16 mouse cellular contexts compared by ENCODE assay signal in the genomic region with DNA sequence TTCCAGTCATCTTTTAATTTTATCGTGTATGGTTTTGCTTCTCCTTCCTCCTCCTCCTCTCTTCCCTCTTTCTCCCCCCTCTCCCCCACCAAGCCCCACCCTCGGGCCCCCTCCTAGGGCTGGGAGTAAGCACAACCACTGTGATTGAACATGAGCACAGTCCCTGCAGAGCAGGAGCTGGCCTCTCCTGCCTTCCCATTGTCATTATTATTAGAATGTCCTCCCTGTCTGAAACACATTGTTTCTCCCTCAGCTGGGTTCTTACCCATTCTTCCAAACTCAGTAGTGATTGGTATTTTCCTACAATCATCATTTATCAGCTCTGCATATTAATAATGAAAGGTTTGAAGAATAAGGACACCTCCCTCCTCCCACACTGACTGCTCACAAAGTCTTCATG.
"Had no signal": no experiment of that assay in that cellular context is flagged by ENCODE, and none has a peak within 500 bp of the region (broad histone marks: within the 10 kb centered on the region; RNA-seq: fewer than 3 reads in every experiment).

No protein-coding gene starts in this region.

- H3K4me1 ChIP-seq: limb, embryonic 10.5 days; limb, embryonic 13.5 days; liver, embryonic 12.5 days; liver, embryonic 15.5 days; lung, embryonic 15.5 days had no signal

- H3K4me2 ChIP-seq: limb, embryonic 13.5 days; liver, embryonic 12.5 days; liver, embryonic 15.5 days; lung, embryonic 15.5 days; midbrain, embryonic 13.5 days had no signal

- H3K9me3 ChIP-seq: limb, embryonic 10.5 days; limb, embryonic 13.5 days; liver, embryonic 12.5 days; liver, embryonic 15.5 days; lung, embryonic 15.5 days; midbrain, embryonic 13.5 days had no signal

- H3K4me3 ChIP-seq: layer of hippocampus, adult 2 months; limb, embryonic 10.5 days; limb, embryonic 13.5 days; liver, embryonic 12.5 days; liver, embryonic 15.5 days; lung, embryonic 15.5 days; midbrain, embryonic 13.5 days had no signal

- DNase-seq: kidney, adult 2 months; kidney, postnatal 25 days; layer of hippocampus, adult 9-11 months; liver; lung, adult 18-20 months; lung, postnatal 10 days; lung, postnatal 4 days; thymus, postnatal 25 days had no signal

- H3K27ac ChIP-seq: kidney, postnatal 0 days; layer of hippocampus, adult 2 months; limb, embryonic 10.5 days; limb, embryonic 13.5 days; liver, embryonic 12.5 days; liver, embryonic 15.5 days; lung, embryonic 15.5 days; midbrain, embryonic 13.5 days had no signal

- H3K36me3 ChIP-seq: limb, embryonic 10.5 days; limb, embryonic 13.5 days; liver, embryonic 15.5 days; lung, embryonic 15.5 days; midbrain, embryonic 13.5 days had no signal

- H3K9ac ChIP-seq: limb, embryonic 13.5 days; liver, embryonic 12.5 days; liver, embryonic 15.5 days; lung, embryonic 15.5 days; midbrain, embryonic 13.5 days had no signal

- H3K27me3 ChIP-seq: limb, embryonic 13.5 days; liver, embryonic 12.5 days; liver, embryonic 15.5 days; lung, embryonic 15.5 days; midbrain, embryonic 13.5 days had no signal

- ATAC-seq: liver, embryonic 12.5 days; midbrain, embryonic 13.5 days had no signal
